Mouse (Mus musculus) CH12.LX (cell line): ENCODE results near the gene Tcp11. TPM values are rescaled to one million over a fixed set of nuclear protein-coding genes. Genes with fewer than 3 reads are reported as not detected.

Source experiments
- DNase-seq: peaks from one replicate; pipeline ENCODE4 v3.0.0-alpha.2; 2013; ENCODE audit errors: extremely low read depth
- H3K27ac ChIP-seq: 2 replicates; pipeline ENCODE4 v1.5.1; 2012; ENCODE audit warnings: low read depth, mild to moderate bottlenecking, control low read depth, moderate library complexity; ENCODE audit not compliant: insufficient read depth
- H3K27me3 ChIP-seq: replicated peaks from 2 replicates; pipeline ENCODE3; 2012; ENCODE audit warnings: inconsistent platforms
- H3K36me3 ChIP-seq, 2 experiments: replicated peaks in 1 of 2; 2 replicates each; pipeline versions ENCODE3 to v1.6.1; 2012; ENCODE audit warnings: inconsistent platforms in 1 of 2, low read length in 1 of 2, mild to moderate bottlenecking in 1 of 2, mixed read lengths in 1 of 2, moderate library complexity in 1 of 2; ENCODE audit not compliant: control insufficient read depth in 1 of 2, insufficient read depth in 1 of 2
- H3K4me1 ChIP-seq, 2 experiments: 2 replicates each; pipeline ENCODE4 v1.6.1; 2012; ENCODE audit warnings: inconsistent platforms in 1 of 2, moderate library complexity in 1 of 2; ENCODE audit not compliant: insufficient read depth in 2 of 2, control insufficient read depth in 1 of 2
- H3K4me2 ChIP-seq: 2 replicates; pipeline ENCODE4 v1.6.1; 2012; ENCODE audit warnings: low read depth, mild to moderate bottlenecking, control low read depth; ENCODE audit not compliant: poor library complexity, insufficient read depth, severe bottlenecking
- H3K4me3 ChIP-seq, 3 experiments: fragments of 150-350 bp in 1 of 3; sonication (generic) in 1 of 3; replicated peaks in 1 of 3; 2 replicates each; pipeline versions ENCODE3 to v1.5.1; 2011 to 2012; ENCODE audit warnings: low read depth in 2 of 3, low read length in 2 of 3, mild to moderate bottlenecking in 2 of 3, moderate library complexity in 2 of 3, control low read depth in 1 of 3, improper control_type of control experiment in 1 of 3, inconsistent platforms in 1 of 3, mixed read lengths in 1 of 3; ENCODE audit not compliant: poor library complexity in 1 of 3
- H3K79me2 ChIP-seq: replicated peaks from 2 replicates; pipeline ENCODE4 v1.6.1; 2012; ENCODE audit warnings: mild to moderate bottlenecking, moderate library complexity; ENCODE audit not compliant: control insufficient read depth, poor library complexity, insufficient read depth, severe bottlenecking; ENCODE audit errors: extremely low read depth
- H3K9ac ChIP-seq: 2 replicates; pipeline ENCODE4 v1.6.1; 2012; ENCODE audit warnings: low read depth, mild to moderate bottlenecking, control low read depth, moderate library complexity; ENCODE audit not compliant: insufficient read depth
- H3K9me3 ChIP-seq: replicated peaks from 2 replicates; pipeline ENCODE3; 2012; ENCODE audit warnings: low read length, inconsistent platforms, mixed read lengths
- E2F4 ChIP-seq: IDR thresholded peaks from 2 replicates; pipeline ENCODE4 v1.6.1; 2011; ENCODE audit warnings: low read depth, low read length, improper control_type of control experiment; ENCODE audit not compliant: insufficient replicate concordance
- ELF1 ChIP-seq: IDR thresholded peaks from 2 replicates; pipeline ENCODE4 v1.6.1; 2014; ENCODE audit warnings: low read depth, mild to moderate bottlenecking, inconsistent platforms, low read length, improper control_type of control experiment
- GABPA ChIP-seq: IDR thresholded peaks from 2 replicates; pipeline ENCODE4 v1.6.1; 2012; ENCODE audit warnings: low read depth, low read length, improper control_type of control experiment, inconsistent platforms; ENCODE audit not compliant: insufficient replicate concordance
- JUND ChIP-seq: conservative IDR thresholded peaks from 2 replicates; pipeline ENCODE4 v1.6.1; 2011; ENCODE audit warnings: low read depth, low read length, improper control_type of control experiment
- KAT2A ChIP-seq: IDR thresholded peaks from 2 replicates; pipeline ENCODE4 v1.6.1; 2012; ENCODE audit warnings: low read length, improper control_type of control experiment, inconsistent platforms; ENCODE audit not compliant: insufficient replicate concordance
- MAFK ChIP-seq: IDR thresholded peaks from 2 replicates; pipeline ENCODE4 v1.6.1; 2011; ENCODE audit warnings: low read length, improper control_type of control experiment; ENCODE audit not compliant: insufficient replicate concordance
- MAX ChIP-seq: IDR thresholded peaks from 2 replicates; pipeline ENCODE4 v1.6.1; 2011; ENCODE audit warnings: low read length, improper control_type of control experiment
- MYC ChIP-seq: IDR thresholded peaks from 2 replicates; pipeline ENCODE4 v1.6.1; 2011; ENCODE audit warnings: low read depth, mild to moderate bottlenecking, improper control_type of control experiment, low read length
- NELFE ChIP-seq: IDR thresholded peaks from 2 replicates; pipeline ENCODE4 v1.6.1; 2011; ENCODE audit warnings: low read depth, low read length, improper control_type of control experiment
- PAX5 ChIP-seq: IDR thresholded peaks from 2 replicates; pipeline ENCODE4 v1.6.1; 2012; ENCODE audit warnings: low read length, inconsistent platforms, mixed read lengths
- POLR2A ChIP-seq: IDR thresholded peaks from 2 replicates; pipeline ENCODE4 v1.6.1; 2011; ENCODE audit warnings: low read depth, mild to moderate bottlenecking, improper control_type of control experiment, low read length
- POLR2AphosphoS2 ChIP-seq: IDR thresholded peaks from 2 replicates; pipeline ENCODE4 v1.6.1; 2011; ENCODE audit warnings: low read depth, low read length, improper control_type of control experiment
- RAD21 ChIP-seq: IDR thresholded peaks from 2 replicates; pipeline ENCODE4 v1.6.1; 2011; ENCODE audit warnings: low read depth, mild to moderate bottlenecking, low read length, improper control_type of control experiment, moderate library complexity
- SIN3A ChIP-seq: IDR thresholded peaks from 2 replicates; pipeline ENCODE4 v1.6.1; 2012; ENCODE audit warnings: low read length, improper control_type of control experiment, inconsistent platforms
- TBP ChIP-seq: conservative IDR thresholded peaks from 2 replicates; pipeline ENCODE4 v1.6.1; 2011; ENCODE audit warnings: low read depth, low read length, improper control_type of control experiment
- TCF12 ChIP-seq: IDR thresholded peaks from 2 replicates; pipeline ENCODE4 v1.6.1; 2014; ENCODE audit warnings: low read depth, mild to moderate bottlenecking, inconsistent platforms, low read length, improper control_type of control experiment
- USF2 ChIP-seq: conservative IDR thresholded peaks from 2 replicates; pipeline ENCODE4 v1.6.1; 2011; ENCODE audit warnings: low read depth, low read length, improper control_type of control experiment
- ZC3H11A ChIP-seq: IDR thresholded peaks from 2 replicates; pipeline ENCODE4 v1.6.1; 2012; ENCODE audit warnings: low read depth, mild to moderate bottlenecking, inconsistent platforms, low read length, improper control_type of control experiment
- ZKSCAN1 ChIP-seq: IDR thresholded peaks from 2 replicates; pipeline ENCODE4 v1.6.1; 2012; ENCODE audit warnings: low read depth, inconsistent platforms, low read length, improper control_type of control experiment, borderline replicate concordance
- dilution Hi-C: fragments of 300-500 bp; cut with MboI; formaldehyde crosslinking; loops from 2 replicates; pipeline ENCODE4 v1.14.3; 2020; ENCODE audit warnings: low sequenced_read_pairs; ENCODE audit not compliant: extremely low pct_unique_long_range_greater_than_20kb, extremely low pct_ligation_motif_present
- in situ Hi-C: fragments of 300-500 bp; cut with MboI; formaldehyde crosslinking; loops from 3 replicates; pipeline ENCODE4 v1.14.3; 2019; ENCODE audit warnings: low sequenced_read_pairs, low pct_ligation_motif_present, low pct_unique_long_range_greater_than_20kb, mixed read lengths
- polyA plus RNA-seq: library from polyadenylated mRNA; unstranded; fragments of >175 nt; gene quantifications from 2 replicates; pipeline ENCODE4 v1.2.1, GENCODE M21; 2012; ENCODE audit warnings: low read depth; ENCODE audit not compliant: insufficient read length
- total RNA-seq, 2 experiments: library from RNA; depleted of rRNA; stranded (reverse); fragments of 300-350 nt in 1 of 2; fragments of >200 nt in 1 of 2; gene quantifications; 2 replicates each; pipeline ENCODE4 v1.2.3; 2012 to 2014

Tcp11 gene
- total and polyA plus RNA-seq, 3 experiments: not detected

DNA sequence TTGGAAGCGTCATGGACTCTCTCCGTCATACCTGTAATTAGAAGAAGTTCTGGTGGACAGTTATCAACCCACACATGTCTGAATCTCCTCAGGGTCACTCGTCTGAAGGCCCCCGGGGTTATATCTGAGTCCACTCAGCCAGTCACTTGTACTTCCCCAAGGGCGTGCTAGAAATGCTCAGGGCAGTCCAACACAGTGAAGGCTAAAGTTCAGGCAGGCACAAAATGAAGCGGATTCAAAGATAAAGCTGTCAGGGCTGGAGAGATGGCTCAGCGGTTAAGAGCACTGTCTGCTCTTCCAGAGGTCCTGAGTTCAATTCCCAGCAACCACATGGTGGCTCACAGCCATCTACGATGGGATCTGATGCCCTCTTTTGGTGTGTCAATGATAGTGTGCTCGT is 2.4 kb downstream of the Tcp11 start:
- no peak overlapping the region for H3K4me3 ChIP-seq
- no peak overlapping the region for H3K4me2 ChIP-seq
- H3K79me2 ChIP-seq: no peaks in the 10 kb centered on the region
- H3K27me3 ChIP-seq: peaks cover 37% of the 10 kb centered on the region
- H3K9ac ChIP-seq: no peak overlapping the region
- peaks cover 5% of the 10 kb centered on the region for H3K9me3 ChIP-seq
- no peak overlapping the region for H3K27ac ChIP-seq
- TF ChIP-seq POLR2A (no peak), TBP (no peak), E2F4 (no peak), ZC3H11A (no peak), USF2 (no peak), TCF12 (no peak), ELF1 (no peak), GABPA (no peak), JUND (no peak), POLR2AphosphoS2 (no peak), RAD21 (no peak), MYC (no peak), PAX5 (no peak), MAX (no peak), NELFE (no peak)
- H3K36me3 ChIP-seq: no peaks in the 10 kb centered on the region
- dilution Hi-C loops (no loop called here), in situ Hi-C loops (loop anchor here (10.0 to 25.0 kb wide), 2 partner anchors 234 to 533 kb away; partner anchors contain the start of gene Fance)
- DNase-seq: no peak
- H3K4me1 ChIP-seq: peaks cover 6% of the 10 kb centered on the region in 2 experiments; a peak in 2 of 4 replicates

DNA sequence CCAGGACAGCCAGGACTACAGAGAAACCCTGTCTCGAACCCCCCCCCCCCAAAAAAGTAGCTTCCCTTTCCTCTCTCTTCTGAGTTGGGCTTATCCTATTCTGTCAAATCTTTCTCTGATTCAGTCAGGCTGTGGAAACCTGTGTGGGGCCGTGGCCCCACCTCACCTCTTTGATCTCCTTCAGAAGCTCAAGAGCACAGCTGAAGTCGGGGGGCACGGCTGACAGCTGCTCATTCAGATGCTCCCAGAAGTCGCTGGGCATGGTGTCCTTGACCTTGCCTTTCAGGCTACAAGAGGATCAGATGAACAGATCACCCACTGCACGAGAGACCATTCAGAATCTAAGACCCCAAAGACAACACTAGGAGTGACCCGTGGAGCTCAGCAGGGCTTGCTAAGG is 6.0 kb downstream of the Tcp11 start:
- no peaks in the 10 kb centered on the region for H3K79me2 ChIP-seq
- H3K4me1 ChIP-seq: no peaks in the 10 kb centered on the region
- dilution Hi-C loops: no loop called here
- in situ Hi-C loops: loop anchor here (5.0 to 10.0 kb wide), 2 partner anchors 87 to 530 kb away; no protein-coding TSS in a partner anchor
- no peak overlapping the region for H3K4me3 ChIP-seq
- H3K36me3 ChIP-seq: no peaks in the 10 kb centered on the region
- DNase-seq: no peak
- H3K9me3 ChIP-seq: peaks cover 4% of the 10 kb centered on the region
- TF ChIP-seq ELF1 (no peak), ZKSCAN1 (no peak), SIN3A (no peak), MAFK (no peak), KAT2A (no peak)
- H3K27me3 ChIP-seq: peaks cover 29% of the 10 kb centered on the region
- no peak overlapping the region for H3K9ac ChIP-seq
- H3K4me2 ChIP-seq: no peak overlapping the region
- H3K27ac ChIP-seq: no peak overlapping the region
